Mouse (Mus musculus): ENCODE results near the gene Ccdc6. TPM values are rescaled to one million over a fixed set of nuclear protein-coding genes. Genes with fewer than 3 reads are reported as not detected.

The Ccdc6 gene
- total and polyA plus RNA-seq, 3 experiments, result 25.4 to 143 (median 42.0) TPM

DNA sequence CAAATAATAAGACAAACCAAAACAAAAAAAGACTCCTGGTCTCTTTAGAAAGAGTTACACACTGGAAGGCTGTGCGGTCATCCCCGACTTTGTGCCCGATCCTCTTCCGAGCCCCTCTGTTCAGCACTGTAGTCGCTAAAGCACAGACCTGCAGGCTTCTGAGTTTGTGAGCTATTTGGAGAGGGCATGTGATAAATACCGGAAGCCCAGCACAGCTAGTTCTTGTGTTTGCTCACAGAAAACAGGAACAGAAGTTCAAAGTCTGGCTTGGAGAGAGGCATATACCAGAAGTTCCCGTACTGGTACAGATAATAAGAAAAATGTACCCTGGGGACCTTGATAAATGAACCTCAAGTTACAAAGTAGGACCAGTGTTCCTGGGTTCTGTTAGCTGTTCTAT is 98.4 kb downstream of the Ccdc6 start (continued):
- TF ChIP-seq ZNF384 (IDR thresholded peaks at IDR 0.05; ENCODE audit: low read depth, low read length) (no peak), TAL1 (IDR thresholded peaks at IDR 0.05; ENCODE audit: low read length) (peak; percentile 53)

DNA sequence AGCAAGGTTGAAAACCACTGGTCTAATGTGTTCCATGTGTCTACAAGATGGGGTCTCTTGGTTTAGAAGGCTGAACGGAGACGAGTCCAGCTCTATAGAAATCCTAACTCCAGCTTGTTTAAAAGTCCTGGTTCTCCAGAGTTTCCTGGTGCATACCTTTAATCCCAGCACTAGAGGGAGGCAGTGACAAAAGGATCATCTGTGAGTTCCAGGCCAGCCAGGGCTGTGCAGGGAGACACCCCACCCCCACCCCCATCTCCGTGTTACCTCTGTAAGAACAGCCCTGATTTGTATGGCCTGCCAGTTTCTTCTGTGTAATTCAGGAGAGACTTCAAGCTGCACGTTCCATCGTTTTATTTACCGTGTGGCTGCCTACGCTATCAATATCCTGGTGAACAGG is 98.9 kb downstream of the Ccdc6 start:
- Histone ChIP-seq H3K27me3 (ENCODE audit: control insufficient read depth in 1 of 2, insufficient read depth in 2 of 2, low read length in 2 of 2) (no peaks in the 10 kb centered on the region), H3K4me3 (ENCODE audit: control insufficient read depth in 1 of 2, insufficient read depth in 1 of 2, low read depth in 2 of 2, low read length in 2 of 2) (peak overlapping the region; percentile 4 to 31)

DNA sequence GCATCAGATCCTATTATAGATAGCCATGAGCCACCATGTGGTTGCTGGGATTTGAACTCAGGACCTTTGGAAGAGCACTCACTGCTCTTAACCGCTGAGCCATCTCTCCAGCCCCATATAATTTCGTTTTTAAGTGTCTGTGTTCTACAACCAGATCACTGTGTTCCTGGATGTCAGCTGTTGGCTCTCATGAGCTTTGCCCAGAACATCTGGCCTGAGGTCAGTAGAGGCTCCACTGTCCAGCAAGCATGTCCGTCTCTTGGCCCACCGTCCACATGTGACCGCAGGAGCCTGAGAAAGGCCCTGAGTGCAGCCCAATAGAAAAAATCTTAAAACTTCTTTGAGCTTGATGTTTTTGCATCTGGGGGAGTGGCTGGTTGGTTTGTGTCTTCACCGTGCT is 99.7 kb downstream of the Ccdc6 start:
- Histone ChIP-seq H3K27me3 (ENCODE audit: control insufficient read depth in 1 of 2, insufficient read depth in 2 of 2, low read length in 2 of 2) (no peaks in the 10 kb centered on the region), H3K27ac (ENCODE audit: control insufficient read depth, low read depth, low read length) (no peak overlapping the region), H3K79me2 (ENCODE audit: control insufficient read depth, insufficient read depth, low read length, poor library complexity) (no peaks in the 10 kb centered on the region), H3K9ac (ENCODE audit: control insufficient read depth, low read depth, low read length, poor library complexity, severe bottlenecking) (no peak overlapping the region), H3K4me1 (ENCODE audit: control insufficient read depth in 1 of 2, insufficient read depth in 2 of 2, low read length in 2 of 2) (peaks cover 0 to 20% of the 10 kb centered on the region in 2 experiments; a peak in 2 of 4 replicates), H3K9me3 (replicated peaks; ENCODE audit: insufficient read depth, low read length) (no peaks in the 10 kb centered on the region), H3K4me3 (ENCODE audit: control insufficient read depth in 1 of 2, insufficient read depth in 1 of 2, low read depth in 2 of 2, low read length in 2 of 2) (no peak overlapping the region), H3K36me3 (ENCODE audit: control insufficient read depth in 1 of 2, insufficient read depth in 2 of 2, low read length in 2 of 2) (peaks cover 0 to 14% of the 10 kb centered on the region in 2 experiments; a peak in 2 of 4 replicates)
- no peak for TF ChIP-seq TAL1 (IDR thresholded peaks at IDR 0.05; ENCODE audit: low read length)
- no peak for TF ChIP-seq CTCF (IDR thresholded peaks at IDR 0.05 in 2 of 3, conservative IDR thresholded peaks at IDR 0.05 in 1 of 3; ENCODE audit: control insufficient read depth in 1 of 3, insufficient read depth in 1 of 3, low read depth in 2 of 3, low read length in 3 of 3, poor library complexity in 1 of 3, severe bottlenecking in 1 of 3)
- no peak for TF ChIP-seq UBTF (IDR thresholded peaks at IDR 0.05; ENCODE audit: borderline replicate concordance, insufficient read depth, low read depth, low read length)
- no peak for TF ChIP-seq NRF1 (IDR thresholded peaks at IDR 0.05; ENCODE audit: insufficient read depth, low read depth, low read length, poor library complexity, severe bottlenecking)
- no peak for TF ChIP-seq MAFK (IDR thresholded peaks at IDR 0.05; ENCODE audit: borderline replicate concordance, low read depth, low read length)
- no peak for TF ChIP-seq POLR2AphosphoS5 (IDR thresholded peaks at IDR 0.05; ENCODE audit: borderline replicate concordance, low read depth, low read length)
- no peak for TF ChIP-seq SMC3 (IDR thresholded peaks at IDR 0.05; ENCODE audit: low read depth, low read length)
- TF ChIP-seq MYC (IDR thresholded peaks at IDR 0.05; ENCODE audit: low read depth, low read length), result no peak
- no peak for TF ChIP-seq USF1 (IDR thresholded peaks at IDR 0.05; ENCODE audit: low read depth, low read length)
- TF ChIP-seq EP300 (IDR thresholded peaks at IDR 0.05; ENCODE audit: low read depth in 1 of 2, low read length in 2 of 2), result no peak
- no peak for TF ChIP-seq ZKSCAN1 (IDR thresholded peaks at IDR 0.05; ENCODE audit: low read depth, low read length)
- TF ChIP-seq ZMIZ1 (IDR thresholded peaks at IDR 0.05; ENCODE audit: low read depth, low read length), result no peak
- no peak for TF ChIP-seq HCFC1 (IDR thresholded peaks at IDR 0.05; ENCODE audit: low read depth, low read length)
- TF ChIP-seq BHLHE40 (IDR thresholded peaks at IDR 0.05; ENCODE audit: borderline replicate concordance, low read depth, low read length), result no peak
- DNase-seq (ENCODE audit: low read depth, low spot score), result no peak

More for the DNA sequence above, 98.9 kb downstream of the Ccdc6 start:
- H3K9me3 ChIP-seq (replicated peaks; ENCODE audit: insufficient read depth, low read length), result no peaks in the 10 kb centered on the region
- H3K9ac ChIP-seq (ENCODE audit: control insufficient read depth, low read depth, low read length, poor library complexity, severe bottlenecking), result peak overlapping the region; percentile 32; the same call in 1 of the 2 replicates
- peak; percentile 59 for DNase-seq (ENCODE audit: low read depth, low spot score)
- H3K36me3 ChIP-seq (ENCODE audit: control insufficient read depth in 1 of 2, insufficient read depth in 2 of 2, low read length in 2 of 2), result peaks cover 0 to 14% of the 10 kb centered on the region in 2 experiments; a peak in 2 of 4 replicates
- no peak for TF ChIP-seq NELFE (IDR thresholded peaks at IDR 0.05; ENCODE audit: low read depth, low read length)
- TF ChIP-seq CTCF (IDR thresholded peaks at IDR 0.05 in 2 of 3, conservative IDR thresholded peaks at IDR 0.05 in 1 of 3; ENCODE audit: control insufficient read depth in 1 of 3, insufficient read depth in 1 of 3, low read depth in 2 of 3, low read length in 3 of 3, poor library complexity in 1 of 3, severe bottlenecking in 1 of 3), result peak; percentile 5 to 32 (median 15); a peak in 2 of 6 replicates
- TF ChIP-seq RAD21 (IDR thresholded peaks at IDR 0.05; ENCODE audit: low read depth, low read length), result peak; percentile 23
- peak overlapping the region; percentile 76 for H3K27ac ChIP-seq (ENCODE audit: control insufficient read depth, low read depth, low read length)
- H3K4me1 ChIP-seq (ENCODE audit: control insufficient read depth in 1 of 2, insufficient read depth in 2 of 2, low read length in 2 of 2), result peaks cover 0 to 20% of the 10 kb centered on the region in 2 experiments; a peak in 2 of 4 replicates
- no peaks in the 10 kb centered on the region for H3K79me2 ChIP-seq (ENCODE audit: control insufficient read depth, insufficient read depth, low read length, poor library complexity)
